Mouse (Mus musculus) C2C12 (cell line): ENCODE measurements around the gene Afg1l.

Experiments used
- CTCF ChIP-seq: IDR thresholded peaks from one replicate; pipeline ENCODE4 v1.5.1; 2011; ENCODE audit not compliant: control insufficient read depth, insufficient read depth, insufficient read length
- MYOG ChIP-seq: IDR thresholded peaks from one replicate; pipeline ENCODE4 v1.6.1; 2011; ENCODE audit not compliant: control insufficient read depth, insufficient read length; ENCODE audit errors: extremely low read depth
- USF1 ChIP-seq: IDR thresholded peaks from one replicate; pipeline ENCODE4 v1.6.1; 2011; ENCODE audit warnings: low read depth, mild to moderate bottlenecking, control low read depth, moderate library complexity

GRCm38 (mm10) chr10:42297954-42298353 lies 180.4 kb downstream of the Afg1l start:
- TF ChIP-seq CTCF (no peak), MYOG (no peak), USF1 (no peak)
